Mouse (Mus musculus): Measurements from ENCODE around the gene Prrx2.
A peak's percentile ranks its signal among the peaks of the same experiment; 100 is the strongest.

DNA sequence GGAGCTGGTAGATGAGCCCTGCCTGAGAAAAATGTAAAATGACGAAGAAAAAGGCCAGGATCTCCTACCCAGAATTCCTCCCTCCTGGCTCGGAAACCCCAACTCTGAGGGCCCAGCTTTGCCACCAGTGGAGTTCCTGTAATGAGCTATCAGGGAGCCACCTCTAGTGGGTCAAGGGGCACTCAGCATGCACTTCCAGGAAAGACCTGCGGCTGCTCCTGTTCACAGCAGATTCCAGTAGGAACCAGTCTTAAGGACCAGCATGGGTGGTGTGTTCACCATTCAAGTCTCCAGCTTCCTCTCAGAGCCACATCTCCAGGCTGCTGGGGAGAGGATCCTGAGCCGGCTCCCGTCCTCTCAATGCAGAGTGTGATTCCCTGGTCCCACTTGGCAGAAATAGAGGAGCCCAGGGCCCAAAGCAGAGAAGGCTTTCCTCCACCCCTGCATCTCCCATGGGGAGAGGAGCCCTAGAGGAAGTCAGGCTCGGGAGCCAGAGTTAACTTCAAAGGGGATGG, 66.9 kb downstream of the Prrx2 start:
- TF ChIP-seq CTCF (IDR thresholded peaks at IDR 0.05), result no peak
- peak; percentile 64 for TF ChIP-seq EP300 (IDR thresholded peaks at IDR 0.05)

All from lung, postnatal 0 days (tissue).